Mouse (Mus musculus) liver, postnatal 0 days (tissue): Measurements from ENCODE around the gene Polr1e.

Source experiments
- CTCF ChIP-seq: sonication (generic); IDR thresholded peaks from 2 replicates; pipeline ENCODE4 v1.5.1; 2016; ENCODE audit warnings: antibody characterized with exemption, low read depth
- EP300 ChIP-seq: IDR thresholded peaks from 2 replicates; pipeline ENCODE4 v1.6.1; 2016; ENCODE audit warnings: antibody characterized with exemption, low read depth, mild to moderate bottlenecking

- TF ChIP-seq EP300 (no peak), CTCF (no peak)
Observed at GRCm38 (mm10) chr4:45067742-45068141, 49.4 kb downstream of the Polr1e start.
